Mouse (Mus musculus) liver, embryonic 14.5 days (tissue): ENCODE measurements around the gene Slc18a3.

Experiments used
- CTCF ChIP-seq: IDR thresholded peaks from 2 replicates; pipeline ENCODE4 v1.5.1; 2016; ENCODE audit warnings: antibody characterized with exemption, low read depth, control low read depth
- EP300 ChIP-seq: IDR thresholded peaks from 2 replicates; pipeline ENCODE4 v1.6.1; 2016; ENCODE audit warnings: antibody characterized with exemption, low read depth

GRCm38 (mm10) chr14:32452552-32452951 is 12.1 kb downstream of the Slc18a3 start:
- TF ChIP-seq CTCF (no peak), EP300 (no peak)
